Mouse (Mus musculus) gastrocnemius, adult 2 months (tissue): ENCODE results near the gene Scrn1. TPM values are rescaled to one million over a fixed set of nuclear protein-coding genes. Genes with fewer than 3 reads are reported as not detected.

Experiments used
- DNase-seq: peaks from one replicate; pipeline ENCODE4 v3.0.0; 2022
- H3K27ac ChIP-seq: fragments of 200-600 bp; 2 replicates; pipeline ENCODE4 v1.8.1; 2022; ENCODE audit warnings: mild to moderate bottlenecking
- H3K4me3 ChIP-seq: fragments of 200-600 bp; 2 replicates; pipeline ENCODE4 v1.8.1; 2022; ENCODE audit warnings: mild to moderate bottlenecking, moderate library complexity
- CTCF ChIP-seq: fragments of 200-600 bp; IDR thresholded peaks from 2 replicates; pipeline ENCODE4 v1.8.1; 2022; ENCODE audit warnings: antibody characterized with exemption, mild to moderate bottlenecking, moderate library complexity
- intact Hi-C: fragments of 180-260 bp; cut with DNase I; formaldehyde crosslinking; loops from one replicate; pipeline ENCODE4 v1.15.1; 2025
- total RNA-seq, 2 experiments: library from RNA; stranded (reverse); gene quantifications; 2 replicates each; pipeline ENCODE4 v1.2.3; 2021

Scrn1 gene
- total RNA-seq, 2 experiments from 2014 or later, result 1.4 to 1.6 TPM

GRCm38 (mm10) chr6:54592938-54593535, 26.7 kb upstream of the Scrn1 start:
- H3K27ac ChIP-seq, result peak overlapping the region; percentile 89
- no peak for TF ChIP-seq CTCF
- DNase-seq, result peak; percentile 96
- intact Hi-C loops, result loop anchor here (2.0 to 5.0 kb wide), 2 partner anchors 224 to 444 kb away; partner anchors contain the start of genes Gars and Znrf2
- H3K4me3 ChIP-seq, result peak overlapping the region; percentile 93

DNA sequence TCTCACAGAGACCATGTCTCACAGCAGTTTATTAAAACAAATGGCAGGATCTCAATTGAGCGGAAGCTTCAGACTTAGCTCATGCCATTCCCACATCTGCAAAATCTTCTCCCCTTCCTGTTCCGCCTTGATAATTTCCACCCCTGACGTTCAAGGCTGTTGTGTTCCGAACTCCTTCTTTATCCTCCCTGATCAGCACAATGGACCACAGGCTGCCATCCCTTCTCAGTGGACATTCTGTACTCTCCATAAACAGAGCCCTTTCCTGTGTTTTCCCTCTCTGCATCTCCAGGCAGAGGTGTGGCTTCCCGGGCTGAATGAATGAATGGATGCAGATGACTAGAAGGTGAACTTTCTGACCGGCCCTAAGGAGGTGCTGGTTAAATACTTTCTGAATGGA, 25.5 kb upstream of the Scrn1 start:
- Histone ChIP-seq H3K27ac (peak overlapping the region; percentile 12; the same call in 1 of the 2 replicates), H3K4me3 (peak overlapping the region; percentile 93)
- TF ChIP-seq CTCF, result no peak
- DNase-seq, result no peak
- intact Hi-C loops, result loop anchor here (2.0 to 5.0 kb wide), 2 partner anchors 225 to 446 kb away; partner anchors contain the start of genes Gars and Znrf2

DNA sequence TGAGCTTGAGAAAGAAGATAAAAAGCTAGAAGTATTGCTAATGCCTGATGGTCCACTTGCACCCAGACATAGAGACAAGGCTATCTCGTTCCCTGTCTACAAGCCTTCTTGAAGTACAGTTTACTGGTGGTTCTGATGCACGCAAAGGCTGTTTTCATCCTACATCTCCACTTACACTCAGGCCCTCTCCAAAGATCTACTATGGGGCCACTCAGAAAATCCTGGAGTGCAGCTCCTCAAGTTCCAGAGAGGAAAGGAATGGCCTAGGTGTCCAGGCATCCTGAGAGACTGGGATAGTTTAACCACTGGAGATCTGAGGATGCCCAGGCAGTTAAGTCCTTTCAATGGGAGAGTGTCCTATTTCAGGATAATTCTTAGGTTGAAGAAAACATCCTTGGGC, 24.4 kb upstream of the Scrn1 start:
- DNase-seq, result no peak
- intact Hi-C loops, result loop anchor here (5.0 kb wide), 1 partner anchor 447 kb away; the partner anchor contains the start of gene Gars
- Histone ChIP-seq H3K27ac (no peak overlapping the region), H3K4me3 (no peak overlapping the region)
- TF ChIP-seq CTCF, result no peak

GRCm38 (mm10) chr6:54588212-54588611, 21.9 kb upstream of the Scrn1 start:
- no peak for TF ChIP-seq CTCF
- no peak overlapping the region for H3K4me3 ChIP-seq
- no peak overlapping the region for H3K27ac ChIP-seq
- no peak for DNase-seq
- intact Hi-C loops, result no loop called here

- Histone ChIP-seq H3K27ac (no peak overlapping the region), H3K4me3 (no peak overlapping the region)
- DNase-seq, result no peak
- intact Hi-C loops, result no loop called here
- no peak for TF ChIP-seq CTCF
These were observed 21.4 kb upstream of the Scrn1 start for GRCm38 (mm10) chr6:54587683-54588082.

DNA sequence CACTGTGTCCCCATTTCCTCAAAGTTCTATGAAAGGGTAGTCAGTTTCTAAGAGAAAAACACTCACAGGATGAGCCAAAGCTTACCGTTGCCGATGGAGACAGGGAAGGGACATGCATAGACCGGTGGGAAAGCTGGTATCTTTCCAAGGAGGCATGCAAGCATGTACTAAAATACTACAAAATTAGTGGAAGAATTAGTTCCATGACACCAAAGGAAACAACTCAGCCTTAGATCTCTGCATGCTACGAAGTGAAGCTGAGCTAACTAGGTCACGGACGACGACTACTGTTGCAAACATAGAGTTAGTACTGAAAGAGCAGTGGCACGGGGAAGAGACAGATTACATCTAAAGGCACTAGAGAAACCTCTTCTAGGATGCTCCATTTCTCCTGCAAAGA, 20.6 kb upstream of the Scrn1 start:
- Histone ChIP-seq H3K4me3 (peak overlapping the region; percentile 24), H3K27ac (peak overlapping the region; percentile 20; the same call in 1 of the 2 replicates)
- intact Hi-C loops, result loop anchor here (1.0 kb wide), 1 partner anchor 42 kb away; no protein-coding TSS in a partner anchor
- no peak for TF ChIP-seq CTCF
- DNase-seq, result no peak

- H3K27ac ChIP-seq, result no peak overlapping the region
- TF ChIP-seq CTCF, result peak; percentile 95
- no peak overlapping the region for H3K4me3 ChIP-seq
- intact Hi-C loops, result loop anchor here (1.0 kb wide), 1 partner anchor 43 kb away; no protein-coding TSS in a partner anchor
- no peak for DNase-seq
These were observed 19.9 kb upstream of the Scrn1 start for GRCm38 (mm10) chr6:54586175-54586574.

DNA sequence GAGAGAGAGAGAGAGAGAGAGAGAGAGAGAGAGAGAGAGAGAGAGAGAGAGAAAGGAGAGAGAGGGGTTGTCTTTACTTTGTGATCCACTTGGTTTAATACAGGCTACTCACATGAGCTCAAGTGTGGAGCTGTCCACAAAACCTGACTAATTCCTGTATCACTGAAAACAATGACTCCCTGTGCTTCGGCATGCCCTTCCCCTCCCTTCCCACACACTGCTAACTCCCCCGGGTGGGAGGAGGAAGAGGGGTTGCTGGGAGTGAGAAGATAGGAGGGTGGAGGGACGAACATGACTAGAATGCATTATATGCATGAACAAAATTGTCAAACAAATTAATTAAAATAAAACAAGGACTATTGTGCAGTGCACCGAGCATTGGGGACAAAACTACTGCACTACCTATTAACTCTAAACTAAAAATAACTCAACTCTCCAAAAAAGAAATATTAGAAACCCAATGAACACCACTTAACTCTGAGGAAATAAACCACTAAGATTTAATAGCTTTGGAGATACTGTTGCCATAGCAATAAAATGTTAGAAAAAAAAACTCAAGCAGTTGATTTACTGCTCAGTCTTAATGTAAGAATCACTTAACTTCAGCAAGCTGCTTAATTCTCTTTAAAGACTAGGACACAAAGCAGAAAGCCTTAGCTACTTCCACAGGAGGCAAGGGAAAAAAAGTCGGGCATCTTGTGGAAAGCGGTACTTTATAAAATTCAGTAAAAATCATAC, 7.1 kb upstream of the Scrn1 start:
- TF ChIP-seq CTCF, result no peak
- H3K27ac ChIP-seq, result no peak overlapping the region
- intact Hi-C loops, result no loop called here
- no peak overlapping the region for H3K4me3 ChIP-seq
- no peak for DNase-seq

DNA sequence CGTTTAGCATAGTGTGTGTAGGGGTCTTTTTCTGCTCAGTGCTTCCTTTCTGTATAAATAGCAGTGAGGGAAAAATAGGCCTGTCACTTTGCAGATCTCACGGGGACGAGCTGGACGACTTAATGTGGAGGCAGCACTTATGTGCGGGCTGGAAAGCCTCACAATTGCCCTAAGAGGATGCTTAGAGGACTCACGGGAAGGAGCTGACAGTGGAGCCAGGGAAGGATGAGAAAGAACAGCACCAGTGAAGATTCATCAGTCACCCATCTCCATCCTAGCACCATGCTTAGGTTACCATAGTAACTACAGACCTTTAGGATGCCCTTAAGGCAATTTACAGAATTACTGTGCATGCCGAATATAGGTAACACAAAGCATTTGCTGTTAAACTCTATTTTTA, 3.5 kb upstream of the Scrn1 start:
- TF ChIP-seq CTCF, result no peak
- no peak overlapping the region for H3K4me3 ChIP-seq
- no peak for DNase-seq
- intact Hi-C loops, result no loop called here
- H3K27ac ChIP-seq, result no peak overlapping the region

GRCm38 (mm10) chr6:54566546-54566919, 244 bp upstream of the Scrn1 start:
- peak overlapping the region; percentile 70 for H3K27ac ChIP-seq
- intact Hi-C loops, result no loop called here

GRCm38 (mm10) chr6:54565012-54565411, 1.3 kb downstream of the Scrn1 start:
- no peak for DNase-seq
- no peak for TF ChIP-seq CTCF
- Histone ChIP-seq H3K27ac (no peak overlapping the region), H3K4me3 (no peak overlapping the region; the same call in 1 of the 2 replicates)
- intact Hi-C loops, result no loop called here

More at GRCm38 (mm10) chr6:54566546-54566919, 244 bp upstream of the Scrn1 start:
- no peak for TF ChIP-seq CTCF
- peak overlapping the region; percentile 80 for H3K4me3 ChIP-seq
- DNase-seq, result no peak

- no peak for DNase-seq
- no peak for TF ChIP-seq CTCF
- Histone ChIP-seq H3K4me3 (no peak overlapping the region), H3K27ac (no peak overlapping the region)
- intact Hi-C loops, result no loop called here
These were observed 1.7 kb downstream of the Scrn1 start for GRCm38 (mm10) chr6:54564506-54564991.

GRCm38 (mm10) chr6:54563561-54563960, 2.7 kb downstream of the Scrn1 start:
- TF ChIP-seq CTCF, result no peak
- intact Hi-C loops, result no loop called here
- no peak overlapping the region for H3K27ac ChIP-seq
- H3K4me3 ChIP-seq, result no peak overlapping the region
- DNase-seq, result no peak
